Mouse (Mus musculus): Measurements from ENCODE around the gene Slc11a1. TPM values are rescaled to one million over a fixed set of nuclear protein-coding genes. Genes with fewer than 3 reads are reported as not detected.

Gene Slc11a1
- polyA plus RNA-seq, 1 experiment from 2014 or later, result 2.7 TPM

GRCm38 (mm10) chr1:74359952-74360517, 15.0 kb upstream of the Slc11a1 start:
- Histone ChIP-seq H3K9ac (no peak overlapping the region), H3K36me3 (0 out of 2 replicates have a peak, but pooled peaks cover under 1% of the 10 kb centered on the region), H3K27ac (replicated peaks) (no peak overlapping the region), H3K4me3 (no peak overlapping the region), H3K4me1 (replicated peaks) (peaks cover 9% of the 10 kb centered on the region; the same call in 1 of the 2 replicates), H3K4me2 (no peak overlapping the region), H3K27me3 (no peaks in the 10 kb centered on the region), H3K9me3 (no peaks in the 10 kb centered on the region)
- 87% methylated on average over 5 of the region's 5 CpGs for WGBS
- ATAC-seq (ENCODE audit: low read depth), result no peak

GRCm38 (mm10) chr1:74361812-74362211, 13.2 kb upstream of the Slc11a1 start, which contains the start of gene Catip:
TSS of gene Catip (plus strand) at chr1:74362108.
- WGBS, result 0% methylated on average over 2 of the region's 2 CpGs
- H3K9ac ChIP-seq, result no peak within 1 kb of the TSS
- ATAC-seq (ENCODE audit: low read depth), result peak; percentile 86
- no peak within 1 kb of the TSS for H3K27ac ChIP-seq (replicated peaks)
- H3K9me3 ChIP-seq, result no peaks in the 10 kb centered on the region
- no peak within 1 kb of the TSS for H3K4me2 ChIP-seq
- no peaks in the 10 kb centered on the region for H3K36me3 ChIP-seq
- H3K27me3 ChIP-seq, result no peaks in the 10 kb centered on the region
- H3K4me3 ChIP-seq, result no peak within 1 kb of the TSS
- peaks cover 9% of the 10 kb centered on the region; the same call in 1 of the 2 replicates for H3K4me1 ChIP-seq (replicated peaks)

- Histone ChIP-seq H3K27me3 (peaks cover 4% of the 10 kb centered on the region; the same call in 1 of the 2 replicates), H3K4me1 (replicated peaks) (peaks cover 9% of the 10 kb centered on the region; the same call in 1 of the 2 replicates), H3K36me3 (no peaks in the 10 kb centered on the region), H3K27ac (replicated peaks) (no peak overlapping the region), H3K4me2 (no peak overlapping the region), H3K4me3 (no peak overlapping the region), H3K9me3 (no peaks in the 10 kb centered on the region), H3K9ac (no peak overlapping the region)
- WGBS, result 69% methylated on average over 17 of the region's 17 CpGs
- peak; percentile 43; the same call in 1 of the 2 replicates for ATAC-seq (ENCODE audit: low read depth)
Measured at GRCm38 (mm10) chr1:74362325-74363229, 12.4 kb upstream of the Slc11a1 start.

DNA sequence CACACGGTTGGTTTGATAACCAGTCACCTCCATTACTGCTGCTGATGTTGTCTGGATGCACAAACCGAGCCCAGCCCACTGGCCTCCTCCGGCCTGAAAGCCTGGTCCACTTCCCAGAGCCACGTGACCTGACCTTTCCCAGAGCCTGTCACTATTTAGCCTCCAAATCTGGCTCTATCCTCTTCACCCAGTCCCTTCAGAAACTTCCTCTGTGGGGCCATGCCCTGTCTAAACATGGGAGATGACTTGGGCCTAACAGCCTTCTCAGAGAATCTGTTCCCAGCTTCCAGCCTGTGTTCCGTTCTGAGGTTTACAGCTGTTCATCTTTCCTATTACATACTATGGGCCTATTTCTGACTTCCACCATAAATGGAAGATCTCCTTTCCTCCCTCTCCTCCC, 11.6 kb upstream of the Slc11a1 start:
- Histone ChIP-seq H3K27ac (replicated peaks) (no peak overlapping the region), H3K36me3 (no peaks in the 10 kb centered on the region), H3K4me3 (no peak overlapping the region), H3K9ac (no peak overlapping the region), H3K27me3 (peaks cover 4% of the 10 kb centered on the region; the same call in 1 of the 2 replicates), H3K4me1 (replicated peaks) (peaks cover 15% of the 10 kb centered on the region; the same call in 1 of the 2 replicates), H3K9me3 (no peaks in the 10 kb centered on the region), H3K4me2 (no peak overlapping the region)
- 75% methylated on average over 5 of the region's 5 CpGs for WGBS
- no peak for ATAC-seq (ENCODE audit: low read depth)

GRCm38 (mm10) chr1:74364270-74364669, 10.7 kb upstream of the Slc11a1 start:
- Histone ChIP-seq H3K4me1 (replicated peaks) (peaks cover 16% of the 10 kb centered on the region; the same call in 1 of the 2 replicates), H3K9ac (no peak overlapping the region), H3K36me3 (no peaks in the 10 kb centered on the region), H3K4me2 (no peak overlapping the region), H3K27me3 (peaks cover 4% of the 10 kb centered on the region; the same call in 1 of the 2 replicates), H3K9me3 (no peaks in the 10 kb centered on the region), H3K4me3 (no peak overlapping the region), H3K27ac (replicated peaks) (no peak overlapping the region)
- WGBS, result 84% methylated on average over 8 of the region's 8 CpGs
- ATAC-seq (ENCODE audit: low read depth), result no peak

DNA sequence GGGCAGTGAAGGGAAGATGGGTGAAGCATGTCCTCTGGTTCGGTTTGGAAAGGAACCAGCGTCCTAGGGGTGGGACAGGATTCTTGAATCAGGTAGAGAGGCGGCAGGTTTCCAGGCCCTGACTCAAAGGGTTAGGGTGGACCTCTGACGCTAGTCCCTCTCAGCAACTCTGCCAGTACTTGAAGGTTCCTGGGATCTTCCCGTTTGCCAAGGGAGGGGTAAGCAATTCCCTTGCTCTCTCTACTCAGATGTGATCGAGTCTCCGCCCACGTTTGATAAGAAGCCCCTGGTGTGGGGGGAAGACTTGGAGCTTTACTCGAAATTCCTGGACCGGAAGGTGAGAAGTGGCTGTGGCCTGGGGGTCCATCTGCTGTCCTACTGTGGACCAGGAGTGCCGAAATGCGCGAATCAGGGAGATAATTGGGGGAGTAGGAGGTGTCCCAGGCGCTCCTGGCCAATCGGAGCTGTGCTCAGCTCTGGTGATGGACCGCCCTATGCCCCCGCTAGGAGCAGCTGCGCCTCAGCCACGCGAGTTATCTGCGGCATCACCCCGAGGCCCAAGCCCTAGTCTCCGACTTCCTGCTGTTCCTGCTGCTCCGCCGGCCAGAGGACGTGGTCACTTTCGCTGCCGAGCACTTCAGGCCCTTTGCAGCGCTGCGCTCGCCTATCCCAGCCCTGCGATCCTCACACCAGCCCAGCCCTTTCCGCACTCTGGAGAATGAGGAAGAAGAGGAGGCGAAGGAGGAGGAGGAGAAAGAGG, 6.9 kb upstream of the Slc11a1 start:
- whole genome bisulfite sequencing, result 21% methylated on average over 34 of the region's 34 CpGs
- no peaks in the 10 kb centered on the region for H3K36me3 ChIP-seq
- ATAC-seq (ENCODE audit: low read depth), result peak; percentile 82
- no peak overlapping the region for H3K27ac ChIP-seq (replicated peaks)
- peaks cover 7% of the 10 kb centered on the region; the same call in 1 of the 2 replicates for H3K4me1 ChIP-seq (replicated peaks)
- peak overlapping the region; percentile 62 for H3K4me2 ChIP-seq
- H3K9ac ChIP-seq, result peak overlapping the region; percentile 64
- peaks cover 4% of the 10 kb centered on the region; the same call in 1 of the 2 replicates for H3K27me3 ChIP-seq
- H3K4me3 ChIP-seq, result peak overlapping the region; percentile 32
- H3K9me3 ChIP-seq, result no peaks in the 10 kb centered on the region

GRCm38 (mm10) chr1:74370040-74370439, 5.0 kb upstream of the Slc11a1 start:
- no peaks in the 10 kb centered on the region for H3K36me3 ChIP-seq
- no peak for ATAC-seq (ENCODE audit: low read depth)
- no peak overlapping the region for H3K4me3 ChIP-seq
- no peak overlapping the region for H3K4me2 ChIP-seq
- no peak overlapping the region for H3K9ac ChIP-seq
- 36% methylated on average over 4 of the region's 4 CpGs for WGBS
- H3K27me3 ChIP-seq, result peaks cover 4% of the 10 kb centered on the region; the same call in 1 of the 2 replicates
- H3K4me1 ChIP-seq (replicated peaks), result peaks cover 7% of the 10 kb centered on the region; the same call in 1 of the 2 replicates
- H3K27ac ChIP-seq (replicated peaks), result no peak overlapping the region
- no peaks in the 10 kb centered on the region for H3K9me3 ChIP-seq

GRCm38 (mm10) chr1:74373372-74373771, 1.6 kb upstream of the Slc11a1 start:
- no peak overlapping the region for H3K27ac ChIP-seq (replicated peaks)
- H3K27me3 ChIP-seq, result no peaks in the 10 kb centered on the region
- H3K9ac ChIP-seq, result no peak overlapping the region
- no peak overlapping the region for H3K4me2 ChIP-seq
- 80% methylated on average over 4 of the region's 4 CpGs for WGBS
- no peak overlapping the region for H3K4me3 ChIP-seq
- no peaks in the 10 kb centered on the region for H3K9me3 ChIP-seq
- no peaks in the 10 kb centered on the region for H3K36me3 ChIP-seq
- no peak for ATAC-seq (ENCODE audit: low read depth)
- peaks cover 8% of the 10 kb centered on the region; the same call in 1 of the 2 replicates for H3K4me1 ChIP-seq (replicated peaks)

- ATAC-seq (ENCODE audit: low read depth), result no peak
- no peak overlapping the region for H3K9ac ChIP-seq
- H3K27me3 ChIP-seq, result no peaks in the 10 kb centered on the region
- H3K9me3 ChIP-seq, result no peaks in the 10 kb centered on the region
- H3K4me3 ChIP-seq, result no peak overlapping the region
- H3K4me1 ChIP-seq (replicated peaks), result 0 out of 2 replicates have a peak, but pooled peaks cover 6% of the 10 kb centered on the region
- H3K4me2 ChIP-seq, result no peak overlapping the region
- H3K36me3 ChIP-seq, result no peaks in the 10 kb centered on the region
- 89% methylated on average over 10 of the region's 10 CpGs for WGBS
- no peak overlapping the region for H3K27ac ChIP-seq (replicated peaks)
Measured at GRCm38 (mm10) chr1:74375561-74375960, 566 bp downstream of the Slc11a1 start.

GRCm38 (mm10) chr1:74376396-74376795, 1.4 kb downstream of the Slc11a1 start:
- no peak overlapping the region for H3K9ac ChIP-seq
- no peak overlapping the region for H3K27ac ChIP-seq (replicated peaks)
- WGBS, result 83% methylated on average over 4 of the region's 4 CpGs
- H3K4me1 ChIP-seq (replicated peaks), result 0 out of 2 replicates have a peak, but pooled peaks cover 6% of the 10 kb centered on the region
- no peaks in the 10 kb centered on the region for H3K9me3 ChIP-seq
- no peaks in the 10 kb centered on the region for H3K36me3 ChIP-seq
- H3K4me2 ChIP-seq, result no peak overlapping the region
- ATAC-seq (ENCODE audit: low read depth), result no peak
- H3K27me3 ChIP-seq, result no peaks in the 10 kb centered on the region
- H3K4me3 ChIP-seq, result no peak overlapping the region

DNA sequence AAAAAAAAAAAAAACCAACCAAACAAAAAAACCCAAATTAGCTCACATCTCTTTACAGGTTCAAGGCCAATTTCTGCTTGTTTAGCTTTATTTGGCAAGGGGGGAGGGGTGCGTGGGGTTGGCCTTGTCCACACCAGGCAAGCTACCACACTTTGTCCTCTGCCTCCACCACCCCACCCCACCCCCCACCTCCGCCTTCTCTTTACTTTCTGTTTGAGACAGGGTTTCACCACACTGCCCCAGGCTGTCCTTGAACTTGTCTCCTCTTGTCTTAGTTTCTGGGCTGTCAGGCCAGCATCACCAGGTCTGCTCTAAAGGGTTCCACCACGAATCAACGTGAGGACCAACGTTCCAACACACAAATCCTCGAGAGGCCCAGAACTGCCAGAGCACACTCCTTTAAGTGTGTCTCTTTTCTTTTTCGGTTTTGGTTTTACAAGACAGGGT, 4.1 kb downstream of the Slc11a1 start:
- 88% methylated on average over 7 of the region's 7 CpGs for WGBS
- Histone ChIP-seq H3K9me3 (no peaks in the 10 kb centered on the region), H3K27ac (replicated peaks) (no peak overlapping the region), H3K27me3 (no peaks in the 10 kb centered on the region), H3K4me2 (no peak overlapping the region), H3K4me1 (replicated peaks) (0 out of 2 replicates have a peak, but pooled peaks cover 6% of the 10 kb centered on the region), H3K9ac (no peak overlapping the region), H3K4me3 (no peak overlapping the region), H3K36me3 (no peaks in the 10 kb centered on the region)
- no peak for ATAC-seq (ENCODE audit: low read depth)
